Mouse (Mus musculus): ENCODE measurements around the gene Vps11.
"Not testable (repeated sequence)": the region's sequence is repeated elsewhere in the genome, so short reads cannot be mapped to it uniquely, and the experiment has no call there.

The Vps11 gene

GRCm38 (mm10) chr9:44373386-44373785 lies 11.9 kb upstream of the Vps11 start:
- DNase-seq = no peak

- DNase-seq = peak in 1 of 2 experiments; percentile 62
These were observed 3.0 kb upstream of the Vps11 start for GRCm38 (mm10) chr9:44364480-44364879.

GRCm38 (mm10) chr9:44361931-44362330 lies 461 bp upstream of the Vps11 start:
- not testable (repeated sequence) for DNase-seq

- no peak for DNase-seq
These were observed 4.3 kb downstream of the Vps11 start for GRCm38 (mm10) chr9:44357207-44357606.

GRCm38 (mm10) chr9:44353142-44353541 lies 8.3 kb downstream of the Vps11 start:
- no peak for DNase-seq

GRCm38 (mm10) chr9:44352337-44352736 lies 9.1 kb downstream of the Vps11 start:
- DNase-seq = no peak

GRCm38 (mm10) chr9:44351396-44351795 lies 10.1 kb downstream of the Vps11 start:
- no peak for DNase-seq

GRCm38 (mm10) chr9:44348546-44348945 lies 12.9 kb downstream of the Vps11 start:
- no peak for DNase-seq

- DNase-seq = no peak
These were observed 13.8 kb downstream of the Vps11 start for GRCm38 (mm10) chr9:44347621-44348020.

GRCm38 (mm10) chr9:44347166-44347565 lies 14.3 kb downstream of the Vps11 start:
- peak in 1 of 2 experiments; percentile 42 for DNase-seq

- no peak for DNase-seq
These were observed 15.7 kb downstream of the Vps11 start for GRCm38 (mm10) chr9:44345570-44346433.

- peak; percentile 93 to 96 for DNase-seq
These were observed 17.6 kb downstream of the Vps11 start, which contains the start of gene Hmbs for GRCm38 (mm10) chr9:44343781-44344421. Gene Hmbs (minus strand): TSS chr9:44344228.

GRCm38 (mm10) chr9:44343290-44343689 lies 18.2 kb downstream of the Vps11 start:
- DNase-seq = no peak

GRCm38 (mm10) chr9:44342605-44343004 lies 18.9 kb downstream of the Vps11 start:
- DNase-seq = no peak

- no peak for DNase-seq
These were observed 19.3 kb downstream of the Vps11 start for GRCm38 (mm10) chr9:44342173-44342572.

GRCm38 (mm10) chr9:44341487-44341886 lies 20.0 kb downstream of the Vps11 start:
- DNase-seq = no peak

- no peak for DNase-seq
These were observed 22.9 kb downstream of the Vps11 start for GRCm38 (mm10) chr9:44338574-44338973.

GRCm38 (mm10) chr9:44337436-44338169 lies 23.9 kb downstream of the Vps11 start:
- no peak for DNase-seq

GRCm38 (mm10) chr9:44336964-44337363 lies 24.5 kb downstream of the Vps11 start:
- no peak for DNase-seq

- not testable (repeated sequence) for DNase-seq
These were observed 25.0 kb downstream of the Vps11 start for GRCm38 (mm10) chr9:44336513-44336912.

- DNase-seq = no peak
These were observed 25.4 kb downstream of the Vps11 start for GRCm38 (mm10) chr9:44336093-44336406.

GRCm38 (mm10) chr9:44335331-44336092 lies 26.0 kb downstream of the Vps11 start:
- DNase-seq = peak; percentile 24 to 69

Measured in kidney, postnatal 25 days (tissue).